Mouse (Mus musculus): ENCODE measurements around the gene Rpa1. TPM values are rescaled to one million over a fixed set of nuclear protein-coding genes. Genes with fewer than 3 reads are reported as not detected.
A peak's percentile ranks its signal among the peaks of the same experiment; 100 is the strongest.

Gene Rpa1
- polyA plus RNA-seq, 1 experiment, result 76.4 TPM

- Histone ChIP-seq H3K27ac (ENCODE audit: control insufficient read depth, insufficient read depth, low read depth, low read length) (no peak overlapping the region), H3K36me3 (ENCODE audit: control insufficient read depth, insufficient read depth, low read length) (no peaks in the 10 kb centered on the region), H3K4me3 (ENCODE audit: control insufficient read depth, low read depth, low read length) (no peak overlapping the region), H3K4me1 (ENCODE audit: control insufficient read depth, insufficient read depth, low read length) (peaks cover 5% of the 10 kb centered on the region), H3K27me3 (ENCODE audit: control insufficient read depth, insufficient read depth, low read length) (no peaks in the 10 kb centered on the region)
- no peak for TF ChIP-seq POLR2A (IDR thresholded peaks at IDR 0.05; ENCODE audit: control insufficient read depth, low read depth, low read length)
Observed at GRCm38 (mm10) chr11:75269213-75269612, 78.9 kb downstream of the Rpa1 start.

GRCm38 (mm10) chr11:75268492-75268891 lies 79.6 kb downstream of the Rpa1 start:
- no peaks in the 10 kb centered on the region for H3K36me3 ChIP-seq (ENCODE audit: control insufficient read depth, insufficient read depth, low read length)
- peaks cover 5% of the 10 kb centered on the region for H3K4me1 ChIP-seq (ENCODE audit: control insufficient read depth, insufficient read depth, low read length)
- peak overlapping the region; percentile 3; the same call in 1 of the 2 replicates for H3K27ac ChIP-seq (ENCODE audit: control insufficient read depth, insufficient read depth, low read depth, low read length)
- no peak for TF ChIP-seq CTCF (IDR thresholded peaks at IDR 0.05; ENCODE audit: control insufficient read depth, insufficient read depth, insufficient replicate concordance, low read depth, low read length)
- no peak overlapping the region for H3K4me3 ChIP-seq (ENCODE audit: control insufficient read depth, low read depth, low read length)
- H3K27me3 ChIP-seq (ENCODE audit: control insufficient read depth, insufficient read depth, low read length), result no peaks in the 10 kb centered on the region

GRCm38 (mm10) chr11:75267826-75268281 lies 80.3 kb downstream of the Rpa1 start:
- Histone ChIP-seq H3K4me3 (ENCODE audit: control insufficient read depth, low read depth, low read length) (no peak overlapping the region), H3K36me3 (ENCODE audit: control insufficient read depth, insufficient read depth, low read length) (no peaks in the 10 kb centered on the region), H3K4me1 (ENCODE audit: control insufficient read depth, insufficient read depth, low read length) (peaks cover 5% of the 10 kb centered on the region), H3K27me3 (ENCODE audit: control insufficient read depth, insufficient read depth, low read length) (no peaks in the 10 kb centered on the region), H3K27ac (ENCODE audit: control insufficient read depth, insufficient read depth, low read depth, low read length) (no peak overlapping the region)
- TF ChIP-seq CTCF (IDR thresholded peaks at IDR 0.05; ENCODE audit: control insufficient read depth, insufficient read depth, insufficient replicate concordance, low read depth, low read length) (no peak), POLR2A (IDR thresholded peaks at IDR 0.05; ENCODE audit: control insufficient read depth, low read depth, low read length) (no peak)

GRCm38 (mm10) chr11:75265545-75265944 lies 82.6 kb downstream of the Rpa1 start:
- Histone ChIP-seq H3K36me3 (ENCODE audit: control insufficient read depth, insufficient read depth, low read length) (no peaks in the 10 kb centered on the region), H3K27me3 (ENCODE audit: control insufficient read depth, insufficient read depth, low read length) (no peaks in the 10 kb centered on the region), H3K4me3 (ENCODE audit: control insufficient read depth, low read depth, low read length) (no peak overlapping the region), H3K27ac (ENCODE audit: control insufficient read depth, insufficient read depth, low read depth, low read length) (no peak overlapping the region), H3K4me1 (ENCODE audit: control insufficient read depth, insufficient read depth, low read length) (no peaks in the 10 kb centered on the region; the same call in none of the 2 replicates)
- no peak for TF ChIP-seq CTCF (IDR thresholded peaks at IDR 0.05; ENCODE audit: control insufficient read depth, insufficient read depth, insufficient replicate concordance, low read depth, low read length)
- TF ChIP-seq POLR2A (IDR thresholded peaks at IDR 0.05; ENCODE audit: control insufficient read depth, low read depth, low read length), result no peak

GRCm38 (mm10) chr11:75264550-75264949 lies 83.6 kb downstream of the Rpa1 start:
- Histone ChIP-seq H3K27me3 (ENCODE audit: control insufficient read depth, insufficient read depth, low read length) (no peaks in the 10 kb centered on the region), H3K4me3 (ENCODE audit: control insufficient read depth, low read depth, low read length) (no peak overlapping the region), H3K4me1 (ENCODE audit: control insufficient read depth, insufficient read depth, low read length) (no peaks in the 10 kb centered on the region; the same call in none of the 2 replicates), H3K27ac (ENCODE audit: control insufficient read depth, insufficient read depth, low read depth, low read length) (no peak overlapping the region), H3K36me3 (ENCODE audit: control insufficient read depth, insufficient read depth, low read length) (no peaks in the 10 kb centered on the region)
- no peak for TF ChIP-seq POLR2A (IDR thresholded peaks at IDR 0.05; ENCODE audit: control insufficient read depth, low read depth, low read length)
- TF ChIP-seq CTCF (IDR thresholded peaks at IDR 0.05; ENCODE audit: control insufficient read depth, insufficient read depth, insufficient replicate concordance, low read depth, low read length), result no peak

GRCm38 (mm10) chr11:75263964-75264312 lies 84.2 kb downstream of the Rpa1 start:
- H3K36me3 ChIP-seq (ENCODE audit: control insufficient read depth, insufficient read depth, low read length), result no peaks in the 10 kb centered on the region
- no peak overlapping the region for H3K4me3 ChIP-seq (ENCODE audit: control insufficient read depth, low read depth, low read length)
- TF ChIP-seq POLR2A (IDR thresholded peaks at IDR 0.05; ENCODE audit: control insufficient read depth, low read depth, low read length), result no peak
- no peak for TF ChIP-seq CTCF (IDR thresholded peaks at IDR 0.05; ENCODE audit: control insufficient read depth, insufficient read depth, insufficient replicate concordance, low read depth, low read length)
- no peaks in the 10 kb centered on the region; the same call in none of the 2 replicates for H3K4me1 ChIP-seq (ENCODE audit: control insufficient read depth, insufficient read depth, low read length)
- H3K27me3 ChIP-seq (ENCODE audit: control insufficient read depth, insufficient read depth, low read length), result no peaks in the 10 kb centered on the region
- no peak overlapping the region for H3K27ac ChIP-seq (ENCODE audit: control insufficient read depth, insufficient read depth, low read depth, low read length)

- no peaks in the 10 kb centered on the region for H3K27me3 ChIP-seq (ENCODE audit: control insufficient read depth, insufficient read depth, low read length)
- TF ChIP-seq POLR2A (IDR thresholded peaks at IDR 0.05; ENCODE audit: control insufficient read depth, low read depth, low read length) (no peak), CTCF (IDR thresholded peaks at IDR 0.05; ENCODE audit: control insufficient read depth, insufficient read depth, insufficient replicate concordance, low read depth, low read length) (no peak)
- H3K27ac ChIP-seq (ENCODE audit: control insufficient read depth, insufficient read depth, low read depth, low read length), result no peak overlapping the region; the same call in 1 of the 2 replicates
- H3K4me1 ChIP-seq (ENCODE audit: control insufficient read depth, insufficient read depth, low read length), result no peaks in the 10 kb centered on the region; the same call in none of the 2 replicates
- no peaks in the 10 kb centered on the region for H3K36me3 ChIP-seq (ENCODE audit: control insufficient read depth, insufficient read depth, low read length)
- H3K4me3 ChIP-seq (ENCODE audit: control insufficient read depth, low read depth, low read length), result no peak overlapping the region
Observed at GRCm38 (mm10) chr11:75263274-75263963, 84.7 kb downstream of the Rpa1 start.
